Mouse (Mus musculus): ENCODE data around the gene Ttc12.

The Ttc12 gene

DNA sequence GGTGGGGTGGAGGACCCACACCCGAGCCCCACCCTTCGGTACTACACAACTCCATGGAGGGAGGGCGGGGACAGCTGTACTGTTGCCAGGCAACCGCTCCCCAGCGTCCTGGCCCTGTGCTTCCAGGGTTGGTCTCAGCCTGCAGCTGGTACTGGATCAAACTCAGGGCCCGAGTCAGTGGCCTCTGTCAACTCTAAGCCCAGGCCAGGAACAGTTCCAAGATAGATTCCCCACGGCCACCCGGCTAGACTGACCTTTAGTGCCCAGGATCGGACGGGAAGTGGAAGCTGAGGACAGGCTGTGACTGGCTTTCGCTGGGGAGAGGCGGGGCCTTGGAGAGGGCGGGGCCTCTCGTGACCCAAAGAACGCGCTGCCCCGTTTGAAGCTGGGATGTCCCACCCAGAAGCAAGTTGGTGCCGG is at the start of gene Ttc12:
Gene Ttc12 (minus strand): TSS at position 334 of the 420 bp plus-strand sequence.
- DNase-seq: peak; percentile 80

DNA sequence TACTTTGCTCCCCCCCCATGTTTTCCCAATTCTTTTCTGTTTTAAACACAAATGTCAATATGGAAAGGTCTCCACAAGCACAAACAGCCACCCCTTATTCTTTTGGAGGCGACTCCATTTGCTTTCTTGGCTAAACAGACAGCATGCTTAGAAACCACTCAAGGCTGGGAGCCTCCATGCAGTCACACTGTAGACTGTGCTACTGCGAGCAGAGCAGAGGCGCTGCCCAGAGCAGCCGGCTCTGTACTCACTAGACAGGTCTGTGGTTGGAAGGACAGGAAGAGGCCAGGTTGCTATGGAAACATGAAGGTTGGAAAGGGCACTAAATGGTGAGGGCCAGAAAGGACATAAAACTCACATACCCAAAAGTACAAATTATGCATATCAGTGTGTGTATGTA is 48.9 kb upstream of the Ttc12 start:
- no peak for DNase-seq

DNA sequence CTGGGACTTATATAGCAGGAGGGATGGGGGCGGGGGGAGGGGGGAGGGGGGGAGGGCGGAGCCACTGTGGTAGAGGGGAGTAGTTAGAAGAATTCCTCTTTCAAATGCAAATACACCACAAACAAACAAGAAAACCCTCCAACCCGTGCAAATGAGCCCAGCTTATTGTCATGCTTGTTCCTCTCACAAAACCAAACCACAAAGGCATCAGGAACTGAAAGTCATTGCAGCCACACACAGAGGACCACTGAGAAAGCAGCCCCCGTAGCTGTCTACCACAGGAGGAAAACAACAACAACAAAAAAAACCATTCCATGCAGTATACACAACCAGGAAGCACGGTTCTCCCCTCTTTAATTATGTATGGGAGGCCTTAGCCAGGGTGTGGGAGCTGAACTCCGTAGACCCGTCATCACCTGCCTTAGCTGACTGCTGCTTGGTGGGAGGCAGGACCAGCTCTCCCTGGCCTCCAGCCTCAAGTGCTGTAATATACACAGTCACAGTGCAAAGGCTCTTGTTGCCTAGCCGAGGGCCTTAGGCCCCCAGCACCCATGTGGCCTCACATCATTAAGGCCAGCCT is 48.0 kb upstream of the Ttc12 start:
- DNase-seq: no peak

DNA sequence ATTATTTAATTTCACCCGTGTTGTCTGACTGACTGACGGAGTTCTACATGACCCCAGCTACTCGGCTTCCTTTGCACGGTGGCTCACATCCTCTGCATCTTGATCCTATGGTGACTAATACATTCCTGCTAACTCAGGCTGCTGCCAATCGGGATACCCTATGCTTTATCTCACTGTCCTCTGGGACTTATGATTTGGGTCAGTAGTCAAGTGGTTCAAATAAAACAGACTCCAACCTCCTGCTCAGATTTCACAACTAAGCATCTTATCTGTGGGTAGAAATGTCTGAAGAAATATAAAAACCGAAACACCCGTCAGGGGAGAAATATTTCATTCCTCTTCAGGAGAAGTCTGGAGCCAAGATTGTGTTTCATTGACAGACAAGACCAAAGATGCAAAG is 47.4 kb upstream of the Ttc12 start:
- no peak for DNase-seq

DNA sequence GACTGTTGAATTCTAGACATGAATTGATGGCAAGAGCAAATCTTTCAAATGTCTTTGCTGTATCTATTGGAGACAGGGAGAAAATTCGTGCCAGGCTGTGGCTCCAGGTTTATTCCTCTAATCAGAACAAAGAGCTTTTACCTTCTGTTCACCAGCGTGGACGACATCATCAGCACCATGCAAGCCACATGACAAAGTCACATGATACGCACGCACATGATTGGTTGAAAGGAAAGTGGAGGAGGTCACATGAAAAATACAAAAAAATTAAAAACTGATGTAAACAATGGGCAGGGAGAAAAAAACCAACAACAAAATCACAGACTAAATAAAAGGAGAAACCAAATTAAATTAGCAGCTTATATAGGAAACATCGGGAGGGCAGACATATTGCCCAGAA is 45.8 kb upstream of the Ttc12 start:
- no peak for DNase-seq

DNA sequence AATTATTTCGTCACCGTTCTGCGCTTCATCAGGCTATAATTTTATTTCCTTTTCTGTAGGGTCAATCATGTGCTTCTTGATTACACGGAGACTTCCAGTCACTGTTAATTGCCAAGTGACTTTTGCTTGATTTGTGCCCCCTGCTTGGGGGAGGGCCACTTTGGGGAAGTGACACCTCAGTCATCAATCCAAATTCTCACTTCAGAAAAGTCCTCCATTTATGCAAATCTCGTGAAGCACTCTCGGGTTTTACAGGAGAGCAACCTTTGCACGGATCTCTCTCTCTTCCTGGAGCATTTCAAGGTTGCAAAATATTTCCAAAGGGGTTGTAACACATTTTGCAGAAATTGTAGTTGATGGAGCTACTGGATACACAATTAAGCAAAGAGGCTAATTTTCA is 45.2 kb upstream of the Ttc12 start:
- no peak for DNase-seq

DNA sequence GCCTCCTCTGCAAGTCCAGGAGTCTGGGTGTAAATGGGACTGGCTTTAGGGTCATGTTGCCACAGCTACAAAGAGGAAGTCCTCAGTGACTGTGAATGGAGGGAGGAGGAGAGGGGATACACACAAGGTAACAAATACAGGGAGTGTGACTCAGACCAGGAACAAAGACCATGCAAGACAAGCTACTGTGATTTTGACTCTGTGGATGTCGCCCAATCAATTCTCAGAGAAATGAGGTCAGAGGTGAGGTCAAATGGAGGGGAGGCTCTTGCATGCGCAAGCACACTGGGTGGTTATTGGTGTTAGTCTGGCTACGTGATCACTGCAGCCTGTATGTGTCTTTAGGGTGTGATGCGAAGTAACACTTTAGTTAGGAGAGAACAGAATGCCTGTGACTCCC is 44.7 kb upstream of the Ttc12 start:
- DNase-seq: no peak

DNA sequence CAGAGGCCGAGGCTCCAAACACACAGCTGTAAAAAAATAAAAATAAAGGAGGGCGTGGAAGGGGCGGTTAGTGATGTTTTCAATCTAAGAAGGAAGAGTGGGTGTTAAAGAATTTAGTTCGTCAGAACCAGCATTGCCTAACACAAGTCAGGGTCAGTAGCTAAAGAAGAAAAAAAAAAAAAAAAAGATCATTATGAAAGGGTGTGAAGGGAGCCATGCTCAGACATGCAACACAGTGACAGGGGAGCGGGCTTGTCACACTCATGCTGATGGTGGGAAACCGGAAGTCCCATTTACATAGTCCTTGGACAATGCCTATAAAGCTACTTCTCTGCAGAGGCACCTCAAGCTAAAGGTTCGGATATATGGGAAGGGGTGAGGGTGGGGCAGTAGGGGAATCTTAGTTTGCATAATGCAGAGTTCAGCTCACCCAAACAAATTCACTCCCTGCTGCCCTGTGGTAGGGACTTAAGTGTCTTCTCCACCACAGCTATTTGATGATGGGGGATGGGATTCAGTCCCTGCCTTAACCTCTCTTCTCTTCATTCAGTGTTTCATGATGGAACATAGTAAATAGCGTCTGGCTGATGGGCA is 43.4 kb upstream of the Ttc12 start:
- no peak for DNase-seq

DNA sequence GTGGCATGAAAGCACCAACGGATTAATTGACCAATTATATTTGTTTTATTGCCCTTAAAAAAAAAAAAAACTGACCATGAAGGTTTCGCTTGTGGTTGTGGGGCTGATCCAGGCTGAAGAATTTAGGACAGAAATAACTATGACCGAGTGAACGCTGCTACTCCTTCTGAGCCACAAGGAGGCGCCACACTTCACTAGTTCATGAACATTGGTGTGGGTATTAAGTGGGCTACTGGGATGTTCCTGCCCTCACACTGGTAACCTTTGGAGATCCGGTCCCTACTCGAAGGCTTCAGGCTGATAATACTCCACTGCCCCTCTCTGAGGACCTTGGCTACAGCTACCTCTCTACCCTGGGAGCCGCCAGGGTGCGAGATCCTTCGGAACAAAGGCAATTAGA is 42.9 kb upstream of the Ttc12 start:
- no peak for DNase-seq

DNA sequence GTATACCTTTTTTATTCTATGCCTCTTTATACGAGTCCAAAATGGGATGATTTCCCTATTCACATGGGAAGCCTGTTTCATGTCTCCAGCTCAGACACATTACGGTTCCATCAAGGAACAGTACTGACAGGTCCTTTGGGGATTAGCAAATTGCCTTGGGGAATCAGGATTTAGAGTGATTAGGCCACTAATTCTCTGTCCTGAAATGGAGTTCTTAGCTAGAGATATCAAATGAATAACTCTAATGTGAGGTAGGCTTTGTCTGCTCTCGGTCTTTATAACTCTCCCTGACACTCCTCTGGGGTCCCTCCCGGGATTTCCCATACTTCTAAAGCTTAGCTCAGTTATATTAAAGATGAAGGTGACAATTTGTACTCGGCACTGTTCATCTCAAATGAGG is 42.0 kb upstream of the Ttc12 start:
- DNase-seq: no peak

DNA sequence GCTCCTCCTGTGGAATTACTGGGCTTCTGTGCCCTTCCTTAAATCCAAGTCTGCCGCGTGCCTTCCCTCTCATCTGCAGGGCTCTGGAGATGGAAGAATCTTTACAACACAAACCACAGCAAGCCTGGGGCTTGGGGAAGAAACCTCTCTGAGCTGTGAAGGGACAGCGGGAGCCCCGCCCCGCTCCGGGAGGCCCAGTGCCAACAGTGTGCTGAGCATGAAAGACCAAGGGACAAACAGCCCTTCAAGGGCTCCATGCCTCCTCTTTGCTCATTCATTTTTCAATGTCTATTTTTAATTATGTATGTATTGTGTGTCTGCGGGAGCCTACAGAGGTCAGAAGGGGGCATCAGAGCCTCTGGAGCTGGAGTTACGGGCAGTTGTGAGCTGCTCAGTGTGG is 41.3 kb upstream of the Ttc12 start:
- DNase-seq: no peak

DNA sequence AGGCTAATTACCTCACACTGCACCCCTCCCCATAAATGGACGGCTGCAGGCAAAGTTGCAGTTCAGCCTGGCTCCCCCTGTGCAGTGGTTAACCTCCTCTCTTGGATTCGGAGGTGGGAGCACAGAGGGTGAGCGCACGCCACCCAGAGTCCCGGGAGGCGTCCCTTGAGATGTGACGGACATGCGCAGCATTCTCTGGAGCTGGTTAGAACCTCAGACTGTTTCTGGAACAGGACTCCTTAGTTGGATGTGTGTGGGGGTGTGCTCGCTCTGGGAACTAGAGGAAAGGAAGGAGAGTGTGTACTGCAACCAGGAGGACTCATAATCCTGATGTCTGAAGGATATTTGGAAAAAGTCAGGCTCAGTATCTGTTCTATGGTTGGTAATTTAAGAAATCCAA is 38.7 kb upstream of the Ttc12 start:
- no peak for DNase-seq

DNA sequence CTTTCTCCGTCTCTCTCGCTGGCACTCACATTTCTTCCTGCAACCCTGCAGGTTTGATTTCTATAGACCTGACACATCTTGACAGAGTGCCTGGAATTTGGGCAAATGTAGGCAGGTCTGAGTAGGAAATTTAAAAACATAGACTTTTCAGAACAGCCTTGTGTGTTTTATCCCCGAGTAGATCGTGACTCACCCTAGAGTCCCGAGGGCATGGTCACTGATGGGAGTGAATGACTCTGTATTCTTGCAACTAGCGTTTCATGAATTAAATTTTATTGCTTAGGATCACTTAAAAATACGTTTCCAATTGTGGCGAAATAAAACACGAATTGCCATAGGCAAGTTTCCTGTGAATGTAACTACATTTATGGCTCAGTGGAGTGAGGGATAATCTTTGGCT is 37.9 kb upstream of the Ttc12 start:
- no peak for DNase-seq

DNA sequence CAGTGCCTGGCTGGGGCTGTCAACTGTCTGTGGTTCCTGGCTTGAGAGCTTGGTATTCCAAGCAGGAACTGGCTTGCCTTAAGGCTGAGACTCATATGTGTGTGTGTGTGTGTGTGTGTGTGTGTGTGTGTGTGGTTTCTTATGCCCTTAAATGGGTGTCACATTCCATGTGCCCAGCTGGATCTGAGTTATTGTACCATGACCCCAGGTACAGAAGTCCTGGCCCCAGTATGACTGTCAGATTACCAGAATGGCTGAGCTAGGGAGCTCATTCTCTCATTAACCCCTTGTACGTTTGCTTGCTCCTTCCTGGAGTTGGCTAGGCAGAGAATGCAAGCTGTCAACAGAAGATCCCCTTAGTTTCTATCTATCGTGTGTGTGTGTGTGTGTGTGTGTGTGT is 28.3 kb upstream of the Ttc12 start:
- no peak for DNase-seq

DNA sequence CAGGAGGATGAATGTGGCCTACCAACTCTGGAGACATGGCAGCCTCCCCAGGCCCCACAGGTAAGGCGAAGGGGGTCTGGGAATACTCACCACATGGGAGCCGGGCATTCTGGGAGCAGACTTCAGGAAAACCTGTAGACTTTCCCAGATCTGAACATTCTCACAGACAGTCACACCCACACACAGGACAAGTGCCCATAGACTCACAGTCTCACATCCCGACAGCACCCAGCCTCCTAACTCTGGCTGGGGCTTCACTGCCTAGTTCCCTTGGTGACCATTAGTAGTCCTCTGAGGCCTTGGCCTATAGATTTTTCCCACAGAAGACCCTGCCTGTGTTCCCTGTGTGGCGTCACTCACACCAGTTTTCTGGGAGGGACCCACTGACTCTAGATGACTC is 24.6 kb upstream of the Ttc12 start:
- no peak for DNase-seq

DNA sequence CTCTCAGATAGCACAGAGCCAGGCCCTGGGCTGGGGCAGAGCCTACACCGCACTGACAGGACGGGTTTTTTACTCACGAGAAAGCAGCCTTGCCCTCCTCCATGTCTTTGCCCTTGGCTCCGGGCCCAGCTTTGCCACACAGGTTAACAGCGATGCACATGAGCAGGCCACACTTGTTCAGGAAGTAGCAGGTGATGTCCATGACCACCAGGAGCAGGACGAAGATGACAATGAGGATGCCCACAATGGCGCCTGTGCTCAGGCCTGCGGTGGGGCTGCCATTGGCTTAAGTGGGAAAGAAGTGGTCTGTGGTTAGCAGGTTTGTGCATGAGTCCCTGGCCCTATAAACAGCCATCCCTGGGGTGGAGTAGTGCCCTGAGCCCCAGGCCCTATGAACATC is 23.6 kb upstream of the Ttc12 start:
- DNase-seq: no peak

DNA sequence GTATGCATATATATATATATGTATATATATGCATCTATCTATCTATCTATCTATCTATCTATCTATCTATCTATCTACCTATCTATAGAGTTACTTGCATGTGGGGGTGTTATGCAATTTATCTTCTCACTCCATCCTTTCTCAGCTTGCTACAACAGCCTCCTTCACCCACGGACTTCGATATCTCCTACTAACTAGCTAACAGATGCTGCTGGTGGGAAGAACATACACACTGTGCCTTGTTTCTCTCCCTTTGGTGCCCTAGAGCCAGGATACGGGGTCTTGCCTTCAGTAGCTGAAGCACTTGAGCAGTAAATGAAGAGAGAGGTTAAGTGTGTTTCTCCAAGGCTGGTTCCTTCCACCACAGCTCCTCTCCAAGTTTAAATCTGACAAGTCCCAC is 23.1 kb upstream of the Ttc12 start:
- DNase-seq: no peak

DNA sequence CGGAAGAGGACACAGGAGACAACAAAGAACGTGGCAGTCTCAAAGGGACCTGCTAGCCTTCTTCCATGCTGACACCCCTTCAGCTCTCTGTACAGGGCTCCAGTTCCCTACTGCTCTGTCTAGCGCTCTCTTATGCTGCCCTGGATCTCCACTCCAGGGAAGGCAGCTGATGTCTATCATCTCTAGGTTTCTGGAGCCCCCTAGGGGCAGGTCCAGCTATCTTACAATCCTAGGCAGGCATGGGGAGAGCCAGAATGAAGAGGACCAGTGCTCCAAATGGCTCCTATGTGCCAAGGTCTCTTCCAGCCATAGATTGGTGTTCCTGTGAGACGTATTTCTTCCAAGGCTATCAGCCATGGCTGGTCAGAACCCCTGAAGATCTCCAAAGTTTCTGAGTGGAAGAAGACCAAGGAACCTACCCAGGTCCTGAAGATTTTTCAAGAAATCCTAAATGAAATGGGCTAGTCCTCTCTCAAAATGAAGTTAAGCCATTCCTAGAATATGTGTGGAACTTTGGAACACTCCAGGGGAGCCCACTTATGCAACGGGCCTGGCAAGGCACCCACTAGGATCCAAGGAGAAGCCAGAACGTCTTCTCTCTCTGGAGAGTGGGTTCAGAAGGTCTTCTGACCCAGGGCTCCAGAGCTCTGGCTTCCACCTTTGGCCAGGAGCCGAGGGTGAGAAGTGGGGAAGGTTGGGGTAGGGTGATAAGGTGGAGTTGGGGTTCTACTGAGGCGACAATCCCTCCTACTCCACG is 22.0 kb upstream of the Ttc12 start:
- DNase-seq: peak; percentile 55

DNA sequence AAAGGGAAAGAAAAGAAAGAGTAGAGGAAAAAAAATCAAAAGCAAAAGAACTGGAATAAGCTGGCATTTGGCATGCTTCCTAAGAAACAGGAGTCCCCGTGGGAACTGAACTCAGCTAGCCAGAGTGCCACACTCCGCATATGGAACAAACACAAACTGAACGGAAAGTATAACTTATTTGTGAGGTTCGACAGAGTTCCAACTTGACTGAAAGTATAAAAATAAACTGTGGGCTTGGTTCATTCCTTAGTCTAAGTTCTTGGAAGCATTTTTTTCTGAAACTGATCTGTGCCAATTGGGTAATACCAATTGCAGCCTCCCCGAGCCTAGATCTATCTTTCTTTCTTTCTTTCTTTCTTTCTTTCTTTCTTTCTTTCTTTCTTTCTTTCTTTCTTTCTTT is 18.6 kb upstream of the Ttc12 start:
- DNase-seq: no peak

DNA sequence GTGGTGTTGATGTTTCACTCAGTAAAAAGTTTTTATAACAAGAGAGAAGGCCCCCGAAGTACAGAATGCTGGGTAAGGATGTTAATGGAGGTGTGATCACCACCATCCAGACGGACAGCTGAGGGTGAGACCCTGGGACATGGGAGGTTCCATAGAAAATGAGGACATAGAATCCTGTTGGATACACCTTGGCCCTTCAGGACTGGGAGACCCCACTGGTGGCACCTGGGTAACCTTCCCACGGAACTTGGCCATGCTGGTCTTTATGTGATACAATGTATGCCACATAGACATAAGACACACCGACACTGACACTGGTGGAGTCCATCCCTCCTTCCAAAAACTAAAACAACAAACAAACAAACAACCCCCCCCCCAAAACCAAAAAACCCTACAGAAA is 16.2 kb upstream of the Ttc12 start:
- no peak for DNase-seq

DNA sequence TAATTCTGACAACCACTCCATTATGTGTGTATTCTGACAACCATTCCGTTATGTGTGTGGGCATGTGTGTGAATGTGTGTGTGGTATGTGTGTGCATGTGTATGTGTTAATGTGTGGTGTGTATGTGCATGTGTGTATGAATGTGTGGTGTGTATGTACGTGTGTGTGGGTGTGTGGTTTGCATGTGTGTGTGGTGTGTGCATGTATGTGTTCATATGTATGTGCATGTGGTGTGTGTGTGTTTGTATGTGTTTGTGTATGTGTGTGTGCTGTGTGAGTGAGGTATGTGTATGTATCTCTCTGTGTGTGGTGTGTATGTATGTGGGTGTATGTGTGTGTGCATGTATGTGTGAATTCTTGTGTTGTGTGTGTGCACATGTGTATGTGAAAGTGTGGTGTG is 13.9 kb upstream of the Ttc12 start:
- DNase-seq: no peak

DNA sequence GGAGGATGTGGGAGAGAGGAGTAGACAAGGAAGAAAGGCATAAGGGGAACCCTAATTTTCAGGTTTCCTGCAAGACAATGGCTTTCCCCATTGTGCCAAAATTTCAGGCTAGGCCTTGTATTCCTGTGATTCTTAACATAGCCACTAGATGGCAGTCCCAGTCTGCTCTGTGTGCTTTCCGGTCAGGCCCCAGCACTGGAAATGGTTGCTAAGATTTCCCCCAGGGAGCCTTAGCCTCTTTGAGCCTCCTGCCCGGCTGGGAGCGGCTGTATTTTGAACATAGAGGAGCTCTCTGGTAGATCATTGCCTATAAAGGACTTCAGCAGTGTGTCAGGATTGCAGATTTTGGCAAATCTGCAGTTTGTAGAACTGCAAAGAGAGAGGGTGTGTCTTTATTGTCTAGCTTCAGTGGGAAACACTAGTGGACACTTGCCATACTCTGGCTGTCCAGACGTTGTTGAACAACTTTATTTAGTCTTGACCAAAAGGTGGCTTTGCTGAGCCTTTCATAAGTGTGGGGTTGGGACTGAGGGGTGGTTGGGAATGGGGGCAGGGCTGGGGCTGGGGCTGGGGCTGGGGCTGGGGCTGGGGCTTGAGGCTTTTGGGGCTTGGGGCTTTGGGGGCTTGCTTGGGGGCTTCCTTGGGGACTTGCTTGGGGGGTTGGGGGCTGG is 8.1 kb upstream of the Ttc12 start:
- peak; percentile 68 for DNase-seq

DNA sequence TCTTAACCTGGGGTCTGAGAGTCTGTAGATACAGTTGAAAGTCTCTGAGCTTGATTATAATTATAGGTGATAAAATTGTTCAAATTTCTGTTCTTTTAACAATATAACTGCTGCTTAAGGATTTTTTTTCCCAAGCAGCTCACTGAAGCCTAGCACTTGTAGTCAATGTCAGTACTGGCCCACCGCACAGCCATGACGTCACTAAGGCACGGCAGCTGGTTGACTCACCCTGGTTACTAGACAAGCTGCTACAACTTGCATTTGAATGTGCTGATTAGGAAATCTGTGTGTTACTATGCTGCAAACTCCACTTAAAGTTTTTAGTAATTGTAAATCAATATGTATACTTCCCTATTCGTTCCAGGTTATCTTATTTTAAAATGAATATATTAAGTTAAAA is 4.6 kb upstream of the Ttc12 start:
- peak; percentile 42 for DNase-seq

All from thymus, postnatal 14 days (tissue).